Mouse (Mus musculus): ENCODE data around the gene Serpina3i. TPM values are rescaled to one million over a fixed set of nuclear protein-coding genes. Genes with fewer than 3 reads are reported as not detected.

Gene Serpina3i
- total and polyA plus RNA-seq, 3 experiments = 0.11 TPM; not detected in 2

DNA sequence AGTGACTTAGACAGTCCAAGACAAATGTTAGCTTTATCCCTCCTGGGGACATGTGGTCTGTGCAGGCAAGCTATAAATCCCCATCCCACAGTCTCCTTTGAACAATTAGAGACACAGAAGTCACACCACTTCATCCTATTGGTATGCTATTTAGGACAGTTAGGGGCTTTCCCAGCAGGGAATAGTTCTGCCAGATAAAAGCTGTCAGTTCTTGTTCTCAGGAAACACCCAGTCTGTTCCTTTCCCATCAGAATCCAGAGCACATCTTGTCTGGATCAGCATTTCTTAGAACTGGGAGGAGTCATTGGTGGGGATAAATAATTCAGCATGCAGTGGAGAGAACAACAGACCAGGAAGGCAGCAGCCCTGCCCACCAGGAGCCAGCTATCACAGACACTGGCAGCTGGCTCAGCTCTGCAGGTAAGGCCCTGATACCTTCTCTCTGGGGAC lies 15.3 kb upstream of the Serpina3i start:
- Histone ChIP-seq H3K4me3 (ENCODE audit: low read depth, low read length) (no peak overlapping the region), H3K36me3 (replicated peaks) (no peaks in the 10 kb centered on the region), H3K9me3 (replicated peaks) (peaks cover 48% of the 10 kb centered on the region), H3K4me1 (ENCODE audit: insufficient read depth, low read depth, low read length) (no peaks in the 10 kb centered on the region), H3K27me3 (ENCODE audit: insufficient read depth, low read length) (no peaks in the 10 kb centered on the region)
- ATAC-seq (ENCODE audit: extremely low read depth, insufficient number of reproducible peaks, low FRiP score, poor library complexity, severe bottlenecking) = no peak
- TF ChIP-seq CTCF (IDR thresholded peaks at IDR 0.05; ENCODE audit: low read depth, low read length) (no peak), POLR2AphosphoS5 (IDR thresholded peaks at IDR 0.05; ENCODE audit: insufficient replicate concordance, low read depth, low read length) (no peak), GATA1 (IDR thresholded peaks at IDR 0.05; ENCODE audit: borderline replicate concordance, low read length) (no peak), TAL1 (conservative IDR thresholded peaks at IDR 0.05; ENCODE audit: low read depth, low read length) (no peak), GATA2 (IDR thresholded peaks at IDR 0.05; ENCODE audit: borderline replicate concordance, low read depth, low read length) (no peak)
- no peak for DNase-seq (ENCODE audit: low spot score)

DNA sequence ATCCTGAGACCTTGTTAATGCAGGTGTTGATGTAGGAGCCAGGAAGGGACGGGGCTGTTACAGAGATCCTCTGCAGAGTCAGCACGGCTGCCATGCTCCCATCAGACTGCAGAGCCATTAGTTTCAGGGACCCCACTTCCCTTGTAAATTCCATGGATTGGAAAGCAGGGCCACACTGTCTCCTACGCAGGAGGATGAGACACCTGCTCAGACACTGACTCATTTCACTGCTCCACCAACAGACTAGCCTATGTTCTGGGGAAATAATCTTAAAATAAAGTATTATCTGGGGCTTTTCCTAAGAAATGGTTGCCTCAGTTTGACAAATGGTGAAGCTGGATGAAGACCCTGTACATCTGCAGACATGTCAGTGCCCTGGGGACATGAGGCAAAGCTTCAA lies 14.7 kb upstream of the Serpina3i start:
- TF ChIP-seq GATA1 (IDR thresholded peaks at IDR 0.05; ENCODE audit: borderline replicate concordance, low read length) (no peak), TAL1 (conservative IDR thresholded peaks at IDR 0.05; ENCODE audit: low read depth, low read length) (no peak), GATA2 (IDR thresholded peaks at IDR 0.05; ENCODE audit: borderline replicate concordance, low read depth, low read length) (no peak), CTCF (IDR thresholded peaks at IDR 0.05; ENCODE audit: low read depth, low read length) (no peak), POLR2AphosphoS5 (IDR thresholded peaks at IDR 0.05; ENCODE audit: insufficient replicate concordance, low read depth, low read length) (no peak)
- Histone ChIP-seq H3K36me3 (replicated peaks) (no peaks in the 10 kb centered on the region), H3K27me3 (ENCODE audit: insufficient read depth, low read length) (no peaks in the 10 kb centered on the region), H3K9me3 (replicated peaks) (peaks cover 48% of the 10 kb centered on the region), H3K4me3 (ENCODE audit: low read depth, low read length) (no peak overlapping the region), H3K4me1 (ENCODE audit: insufficient read depth, low read depth, low read length) (no peaks in the 10 kb centered on the region)
- DNase-seq (ENCODE audit: low spot score) (no peak), ATAC-seq (ENCODE audit: extremely low read depth, insufficient number of reproducible peaks, low FRiP score, poor library complexity, severe bottlenecking) (no peak)

- no peaks in the 10 kb centered on the region for H3K36me3 ChIP-seq (replicated peaks)
- TF ChIP-seq TAL1 (conservative IDR thresholded peaks at IDR 0.05; ENCODE audit: low read depth, low read length) (no peak), GATA2 (IDR thresholded peaks at IDR 0.05; ENCODE audit: borderline replicate concordance, low read depth, low read length) (no peak), CTCF (IDR thresholded peaks at IDR 0.05; ENCODE audit: low read depth, low read length) (no peak), GATA1 (IDR thresholded peaks at IDR 0.05; ENCODE audit: borderline replicate concordance, low read length) (no peak), POLR2AphosphoS5 (IDR thresholded peaks at IDR 0.05; ENCODE audit: insufficient replicate concordance, low read depth, low read length) (no peak)
- peaks cover 38% of the 10 kb centered on the region for H3K9me3 ChIP-seq (replicated peaks)
- no peaks in the 10 kb centered on the region for H3K27me3 ChIP-seq (ENCODE audit: insufficient read depth, low read length)
- ATAC-seq (ENCODE audit: extremely low read depth, insufficient number of reproducible peaks, low FRiP score, poor library complexity, severe bottlenecking) (no peak), DNase-seq (ENCODE audit: low spot score) (no peak)
- H3K4me1 ChIP-seq (ENCODE audit: insufficient read depth, low read depth, low read length) = no peaks in the 10 kb centered on the region
- H3K4me3 ChIP-seq (ENCODE audit: low read depth, low read length) = no peak overlapping the region
Observed at GRCm38 (mm10) chr12:104261041-104261440, 1.9 kb upstream of the Serpina3i start.

GRCm38 (mm10) chr12:104266374-104266773 lies 3.5 kb downstream of the Serpina3i start:
- no peaks in the 10 kb centered on the region for H3K36me3 ChIP-seq (replicated peaks)
- DNase-seq (ENCODE audit: low spot score) (no peak), ATAC-seq (ENCODE audit: extremely low read depth, insufficient number of reproducible peaks, low FRiP score, poor library complexity, severe bottlenecking) (no peak)
- TF ChIP-seq CTCF (IDR thresholded peaks at IDR 0.05; ENCODE audit: low read depth, low read length) = no peak
- no peak for TF ChIP-seq GATA2 (IDR thresholded peaks at IDR 0.05; ENCODE audit: borderline replicate concordance, low read depth, low read length)
- no peak for TF ChIP-seq GATA1 (IDR thresholded peaks at IDR 0.05; ENCODE audit: borderline replicate concordance, low read length)
- no peak for TF ChIP-seq POLR2AphosphoS5 (IDR thresholded peaks at IDR 0.05; ENCODE audit: insufficient replicate concordance, low read depth, low read length)
- TF ChIP-seq TAL1 (conservative IDR thresholded peaks at IDR 0.05; ENCODE audit: low read depth, low read length) = no peak
- H3K9me3 ChIP-seq (replicated peaks) = peaks cover 50% of the 10 kb centered on the region
- no peak overlapping the region for H3K4me3 ChIP-seq (ENCODE audit: low read depth, low read length)
- H3K27me3 ChIP-seq (ENCODE audit: insufficient read depth, low read length) = no peaks in the 10 kb centered on the region
- H3K4me1 ChIP-seq (ENCODE audit: insufficient read depth, low read depth, low read length) = no peaks in the 10 kb centered on the region

DNA sequence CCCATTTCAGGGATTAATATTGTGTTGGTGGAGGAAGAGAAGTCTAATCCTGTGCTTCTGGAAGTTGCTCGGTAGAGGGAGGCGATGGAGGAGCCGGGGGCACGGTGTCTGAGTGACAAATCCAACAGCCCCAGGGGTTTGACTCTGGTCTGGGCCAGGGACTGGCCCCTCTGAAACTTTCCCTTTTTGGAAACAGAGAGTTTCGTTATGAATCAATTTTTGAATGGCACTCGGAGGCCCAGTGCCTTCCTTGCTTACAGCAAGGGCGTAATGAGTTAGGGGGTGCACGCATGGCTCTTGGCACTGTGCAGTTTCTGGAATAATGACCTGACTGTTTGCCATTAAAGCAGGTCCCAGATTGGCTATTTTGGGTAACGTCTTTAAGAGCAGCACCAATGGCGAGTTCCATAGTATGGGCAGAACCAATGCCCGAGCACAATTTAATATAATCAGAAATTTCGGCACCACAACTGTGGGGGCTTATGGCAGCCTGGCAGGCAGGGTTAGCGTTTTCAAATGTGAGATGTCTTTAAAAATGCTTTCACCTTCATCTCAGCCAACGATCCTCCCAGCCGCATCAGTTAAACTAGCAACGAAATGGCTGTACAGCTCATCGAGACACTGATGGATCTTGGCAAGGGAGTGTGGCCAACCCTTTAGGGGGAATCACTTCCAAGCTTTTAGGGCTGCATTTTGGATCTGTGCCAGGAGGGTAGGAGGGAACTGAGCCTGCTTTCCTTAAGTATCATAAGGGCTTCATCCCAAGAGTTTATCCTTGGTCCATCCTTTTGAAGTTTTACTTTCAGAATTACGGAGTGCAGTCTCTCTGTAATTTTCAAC lies 15.5 kb downstream of the Serpina3i start:
- H3K27me3 ChIP-seq (ENCODE audit: insufficient read depth, low read length) = no peaks in the 10 kb centered on the region
- H3K36me3 ChIP-seq (replicated peaks) = no peaks in the 10 kb centered on the region
- peaks cover 44% of the 10 kb centered on the region for H3K9me3 ChIP-seq (replicated peaks)
- TF ChIP-seq POLR2AphosphoS5 (IDR thresholded peaks at IDR 0.05; ENCODE audit: insufficient replicate concordance, low read depth, low read length) = no peak
- TF ChIP-seq GATA2 (IDR thresholded peaks at IDR 0.05; ENCODE audit: borderline replicate concordance, low read depth, low read length) = no peak
- TF ChIP-seq GATA1 (IDR thresholded peaks at IDR 0.05; ENCODE audit: borderline replicate concordance, low read length) = no peak
- no peak for TF ChIP-seq TAL1 (conservative IDR thresholded peaks at IDR 0.05; ENCODE audit: low read depth, low read length)
- no peak for TF ChIP-seq CTCF (IDR thresholded peaks at IDR 0.05; ENCODE audit: low read depth, low read length)
- ATAC-seq (ENCODE audit: extremely low read depth, insufficient number of reproducible peaks, low FRiP score, poor library complexity, severe bottlenecking) = no peak
- no peak overlapping the region for H3K4me3 ChIP-seq (ENCODE audit: low read depth, low read length)
- DNase-seq (ENCODE audit: low spot score) = no peak
- H3K4me1 ChIP-seq (ENCODE audit: insufficient read depth, low read depth, low read length) = no peaks in the 10 kb centered on the region

GRCm38 (mm10) chr12:104279056-104279435 lies 16.1 kb downstream of the Serpina3i start:
- ATAC-seq (ENCODE audit: extremely low read depth, insufficient number of reproducible peaks, low FRiP score, poor library complexity, severe bottlenecking) = no peak
- Histone ChIP-seq H3K4me1 (ENCODE audit: insufficient read depth, low read depth, low read length) (no peaks in the 10 kb centered on the region), H3K4me3 (ENCODE audit: low read depth, low read length) (no peak overlapping the region), H3K9me3 (replicated peaks) (peaks cover 41% of the 10 kb centered on the region), H3K36me3 (replicated peaks) (no peaks in the 10 kb centered on the region), H3K27me3 (ENCODE audit: insufficient read depth, low read length) (no peaks in the 10 kb centered on the region)
- DNase-seq (ENCODE audit: low spot score) = no peak
- no peak for TF ChIP-seq POLR2AphosphoS5 (IDR thresholded peaks at IDR 0.05; ENCODE audit: insufficient replicate concordance, low read depth, low read length)
- TF ChIP-seq CTCF (IDR thresholded peaks at IDR 0.05; ENCODE audit: low read depth, low read length) = no peak
- no peak for TF ChIP-seq TAL1 (conservative IDR thresholded peaks at IDR 0.05; ENCODE audit: low read depth, low read length)
- TF ChIP-seq GATA2 (IDR thresholded peaks at IDR 0.05; ENCODE audit: borderline replicate concordance, low read depth, low read length) = no peak
- no peak for TF ChIP-seq GATA1 (IDR thresholded peaks at IDR 0.05; ENCODE audit: borderline replicate concordance, low read length)
